Mouse (Mus musculus) regulatory T cell (primary cell): ENCODE results near the gene Clcnka.

Source experiments
- in situ Hi-C: fragments of 300-600 bp; cut with MboI, MseI; formaldehyde crosslinking; loops from one replicate; pipeline ENCODE4 v1.15.1; 2025; ENCODE audit warnings: high pct_unique_total_duplicates

Clcnka gene

DNA sequence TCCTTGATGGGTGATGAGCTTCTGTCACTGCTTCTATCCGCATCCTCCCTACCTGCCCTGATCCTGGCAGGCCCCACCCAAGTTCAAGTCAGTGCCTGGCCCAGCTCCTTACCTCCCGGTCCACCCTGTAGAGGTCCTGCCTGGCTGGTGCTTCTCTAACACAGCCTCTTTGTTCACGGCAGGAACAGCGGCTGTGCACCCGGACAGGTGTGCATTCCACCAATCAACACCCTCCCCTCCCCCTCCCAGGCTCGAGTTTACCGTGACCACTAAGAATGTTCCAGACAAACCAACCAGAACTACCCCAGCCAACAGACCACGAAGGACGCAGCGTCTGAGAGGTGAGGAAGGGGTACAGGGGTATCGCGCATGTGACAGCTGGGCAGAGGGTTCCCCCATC lies at the start of gene Clcnka:
TSS of gene Clcnka (minus strand) at position 180 of the 400 bp plus-strand sequence.
- in situ Hi-C loops: no loop called here

DNA sequence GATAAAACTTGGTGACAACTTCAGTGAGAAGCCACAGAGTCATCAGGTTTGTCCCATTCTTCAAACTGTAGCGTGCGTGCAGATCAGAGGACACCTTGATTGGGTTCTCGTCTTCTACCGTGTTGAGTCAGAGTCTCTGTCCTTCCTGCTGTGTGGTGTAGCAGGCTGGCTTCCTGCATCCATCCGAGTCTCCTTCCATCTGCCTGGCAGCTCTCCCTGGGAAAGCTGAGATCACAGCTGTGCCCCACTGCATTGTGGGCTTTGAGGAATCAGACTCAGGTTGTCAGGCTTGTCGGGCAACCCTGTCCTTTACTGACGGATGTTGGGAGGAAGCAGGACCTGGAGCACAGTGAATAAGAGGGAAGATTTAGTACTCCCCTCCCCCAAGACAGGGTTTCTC lies 47.7 kb upstream of the Clcnka start:
- in situ Hi-C loops: loop anchor here (5.0 kb wide), 1 partner anchor 39 kb away; no protein-coding TSS in a partner anchor

DNA sequence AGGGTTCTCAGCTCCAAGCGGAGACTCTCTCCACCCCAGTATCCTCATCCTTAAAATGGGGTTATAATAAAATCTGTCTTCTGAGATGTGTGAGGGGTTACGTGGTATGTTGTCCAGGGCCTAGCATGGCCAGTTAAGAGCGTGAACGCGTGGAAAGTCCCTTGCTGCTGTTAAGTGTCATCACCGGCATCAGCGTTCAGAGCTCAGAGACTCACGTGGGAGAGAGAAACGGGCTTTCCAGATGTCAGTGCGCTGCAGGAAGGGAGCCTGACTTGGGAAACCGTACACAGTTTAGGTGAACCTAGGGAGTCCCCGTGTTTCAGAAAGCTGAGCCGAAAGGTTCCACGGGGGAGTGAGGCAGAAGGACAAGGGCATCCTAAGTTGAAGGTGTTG lies 46.8 kb upstream of the Clcnka start:
- in situ Hi-C loops: loop anchor here (5.0 kb wide), 1 partner anchor 38 kb away; no protein-coding TSS in a partner anchor

DNA sequence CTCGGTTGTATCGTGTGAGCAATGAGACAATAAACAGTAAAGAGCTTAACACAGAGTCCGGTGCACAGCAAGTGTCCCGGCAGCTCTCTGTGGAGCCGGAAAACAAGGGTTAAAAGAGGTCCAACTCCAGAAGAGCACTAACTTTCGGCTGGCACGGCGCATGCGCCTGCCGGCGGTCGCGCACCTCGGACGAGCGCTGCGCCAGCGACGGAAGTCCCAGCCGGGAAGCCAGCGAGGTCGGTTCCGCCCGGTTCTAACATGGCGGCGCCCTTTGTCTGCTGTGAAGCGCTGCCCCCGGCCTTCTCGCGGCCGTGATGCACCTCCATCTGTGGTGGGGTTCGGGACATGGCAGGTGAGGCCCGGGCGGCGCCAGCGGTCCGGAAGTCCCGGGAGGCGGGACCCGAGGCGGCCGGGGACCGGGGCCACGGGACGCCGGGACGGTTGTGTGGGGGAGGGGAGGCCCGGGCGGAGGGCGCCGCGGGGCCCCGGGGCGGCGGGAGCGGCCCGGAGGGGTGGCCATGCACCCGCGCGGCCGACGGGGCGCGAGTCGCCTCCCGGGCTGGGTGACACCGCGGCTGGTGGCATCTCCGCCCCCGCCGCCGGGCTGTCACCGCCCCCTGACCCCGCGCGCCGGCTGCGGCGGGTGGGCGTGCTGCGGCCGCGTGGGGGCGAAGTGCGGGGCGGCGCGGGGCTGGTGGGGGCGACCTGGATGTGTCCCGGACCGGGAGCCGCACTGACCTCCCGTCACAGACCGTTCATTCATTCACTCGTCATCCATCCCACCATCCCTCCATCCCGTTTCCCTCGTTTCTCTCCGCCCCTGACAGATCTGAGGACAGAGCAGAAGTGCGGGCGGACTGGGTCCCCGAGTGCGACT lies 46.2 kb upstream of the Clcnka start, which contains the start of gene Zbtb17:
TSS of gene Zbtb17 (plus strand) at position 204 of the 877 bp plus-strand sequence.
- in situ Hi-C loops: loop anchor here (5.0 kb wide), 1 partner anchor 37 kb away; no protein-coding TSS in a partner anchor

- in situ Hi-C loops: no loop called here
Measured at GRCm38 (mm10) chr4:141443641-141444429, 45.3 kb upstream of the Clcnka start.

- in situ Hi-C loops: no loop called here
Measured at GRCm38 (mm10) chr4:141440877-141441276, 42.4 kb upstream of the Clcnka start.

DNA sequence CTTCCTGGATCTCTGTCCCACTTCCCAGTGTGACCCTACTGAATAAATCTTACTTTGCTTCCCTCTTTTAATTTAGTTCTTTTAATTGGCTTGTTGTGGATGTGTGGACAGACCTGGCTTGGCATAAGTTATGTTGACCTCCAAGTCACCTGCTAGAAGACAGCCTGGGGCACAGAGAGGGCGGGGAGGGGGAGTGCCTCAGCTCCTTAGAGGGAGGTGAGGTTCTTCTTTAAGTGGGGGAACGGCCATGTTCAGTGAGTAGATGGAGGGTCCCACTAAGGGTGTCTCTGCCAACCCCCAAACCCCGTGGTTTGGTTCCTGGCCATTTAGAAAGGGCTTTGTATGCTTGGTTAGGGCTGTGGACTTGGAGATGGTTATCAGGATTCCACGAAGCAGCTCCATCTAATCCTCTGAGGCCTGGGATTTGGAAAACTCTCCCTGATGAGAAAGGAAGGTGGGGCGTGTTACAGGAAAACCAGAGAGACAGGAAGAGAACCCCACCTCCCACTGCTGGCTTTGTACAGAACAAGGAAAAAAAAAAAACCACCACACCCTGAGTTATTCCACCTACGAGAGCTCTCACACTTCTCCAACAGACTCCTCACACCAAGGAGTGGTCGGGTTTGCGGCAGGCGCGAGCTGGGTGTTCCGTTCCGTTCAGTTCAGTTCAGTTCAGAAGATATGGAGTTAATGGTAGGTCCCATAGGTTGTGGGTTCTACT lies 40.7 kb upstream of the Clcnka start:
- in situ Hi-C loops: no loop called here

DNA sequence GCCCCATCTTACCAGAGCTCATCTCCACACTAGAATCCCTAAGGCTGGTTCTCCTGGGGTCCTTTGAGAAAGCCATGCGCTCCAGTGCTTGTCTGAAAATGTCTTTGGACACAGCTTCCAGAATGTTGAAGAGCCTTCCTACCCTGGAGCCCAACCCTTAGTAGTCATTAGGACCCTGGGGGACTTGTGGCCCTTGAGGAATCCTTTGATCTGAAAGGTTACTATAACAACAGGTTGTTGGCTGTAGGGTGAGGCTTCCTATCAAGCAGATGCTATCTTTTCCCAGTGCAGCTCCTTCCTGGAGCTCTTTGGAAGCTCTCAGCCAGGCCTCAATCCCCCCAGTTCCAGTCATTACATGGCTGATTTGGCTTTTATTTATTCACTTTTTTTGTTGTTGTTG lies 37.5 kb upstream of the Clcnka start, which contains the start of gene Srarp:
TSS of gene Srarp (minus strand) at position 132 of the 400 bp plus-strand sequence.
- in situ Hi-C loops: no loop called here

DNA sequence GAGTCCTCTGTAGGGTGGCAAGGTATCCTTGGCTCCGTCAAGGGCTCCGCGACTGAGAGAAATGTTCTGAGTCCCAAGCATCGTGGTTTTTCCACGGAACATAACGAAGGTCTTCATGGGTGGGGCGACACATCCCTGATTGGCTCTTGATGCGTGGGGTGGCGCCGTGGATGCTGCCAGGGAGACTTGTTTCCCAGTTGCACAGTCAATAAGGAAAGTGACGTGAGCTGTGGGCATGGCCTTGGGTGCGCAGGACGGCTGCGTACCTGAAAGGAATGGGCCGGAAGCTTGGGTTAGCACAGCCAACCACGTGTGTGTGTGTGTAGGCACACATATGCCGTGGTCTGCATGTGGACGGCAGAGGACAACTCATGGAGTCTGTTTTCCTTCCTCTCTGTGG lies 34.7 kb upstream of the Clcnka start:
- in situ Hi-C loops: no loop called here

DNA sequence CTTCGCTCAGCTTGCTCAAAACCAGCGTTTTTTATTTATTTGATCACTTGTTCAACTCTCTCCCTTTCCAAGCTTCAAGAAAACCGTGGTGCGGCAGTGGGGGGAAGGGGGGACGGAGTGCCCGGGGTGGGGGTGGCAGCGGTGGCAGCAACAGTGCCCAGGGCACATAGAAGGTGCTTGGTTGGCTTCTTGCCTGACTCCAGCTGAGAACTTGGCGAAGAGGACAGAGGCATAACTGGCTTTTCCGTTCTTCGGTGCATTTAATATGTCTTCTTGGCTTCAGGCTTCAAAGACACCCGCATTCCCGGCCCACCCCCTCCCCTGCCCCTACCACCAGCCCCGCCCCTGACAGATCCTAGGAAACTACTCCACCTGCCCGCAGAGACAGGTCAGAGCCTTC lies 34.1 kb upstream of the Clcnka start:
- in situ Hi-C loops: no loop called here

DNA sequence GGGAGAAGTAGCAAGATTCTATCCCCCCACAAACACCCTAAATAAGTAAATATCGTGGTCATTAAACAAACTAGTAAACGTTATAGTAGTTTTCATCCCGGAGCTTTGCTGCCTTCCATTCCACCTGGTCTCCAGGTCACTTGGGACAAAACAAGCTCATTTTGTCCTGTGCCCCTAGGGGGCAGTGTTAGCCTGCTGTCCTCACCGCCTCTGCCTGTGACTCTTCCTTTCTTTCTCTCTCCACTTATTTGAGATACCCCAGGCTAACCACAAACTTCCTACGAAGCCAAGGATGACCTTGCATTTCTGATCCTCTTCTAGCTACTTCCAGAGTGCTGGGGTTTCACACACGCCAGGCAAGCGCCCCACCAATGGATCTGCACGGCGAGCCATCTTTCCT lies 32.5 kb upstream of the Clcnka start:
- in situ Hi-C loops: no loop called here

DNA sequence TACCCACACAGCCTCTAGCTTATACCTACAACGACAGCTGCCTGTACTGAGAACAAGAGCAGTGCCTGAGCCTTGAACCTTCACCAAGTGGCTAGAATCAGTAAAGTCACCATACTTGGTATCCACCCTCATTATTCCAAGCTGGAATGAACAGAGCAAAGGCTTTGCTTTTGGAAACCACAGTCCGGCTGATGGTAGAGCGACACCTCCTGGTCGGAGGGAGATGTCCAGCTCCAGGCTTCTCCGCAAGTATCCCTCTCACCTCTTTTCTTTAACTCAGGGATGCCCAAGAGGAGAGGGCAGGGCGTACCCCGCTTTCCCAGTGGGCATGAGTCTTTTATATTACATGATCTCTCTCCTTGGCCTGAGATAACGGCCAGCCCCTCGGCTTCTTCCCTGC lies 31.3 kb upstream of the Clcnka start:
- in situ Hi-C loops: no loop called here

DNA sequence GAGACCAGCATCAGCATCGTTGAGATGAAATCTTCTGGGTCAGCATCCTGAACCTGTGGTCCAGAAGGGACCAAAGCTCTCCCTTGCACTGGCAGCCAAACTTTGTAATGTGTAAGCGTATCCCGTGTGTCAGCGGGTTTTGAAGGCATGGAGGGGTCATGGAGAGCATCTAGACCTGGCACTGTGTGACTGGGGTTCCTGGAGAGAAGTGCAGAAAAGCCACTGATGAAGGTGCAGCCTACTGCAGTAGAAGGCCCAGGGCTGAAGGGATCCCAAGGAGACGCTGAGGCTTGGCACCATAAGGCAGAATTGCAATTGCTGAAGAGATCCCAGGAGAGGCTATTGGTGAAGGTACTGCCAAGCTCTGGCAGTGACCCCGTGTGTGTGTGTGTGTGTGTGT lies 30.9 kb upstream of the Clcnka start:
- in situ Hi-C loops: no loop called here

DNA sequence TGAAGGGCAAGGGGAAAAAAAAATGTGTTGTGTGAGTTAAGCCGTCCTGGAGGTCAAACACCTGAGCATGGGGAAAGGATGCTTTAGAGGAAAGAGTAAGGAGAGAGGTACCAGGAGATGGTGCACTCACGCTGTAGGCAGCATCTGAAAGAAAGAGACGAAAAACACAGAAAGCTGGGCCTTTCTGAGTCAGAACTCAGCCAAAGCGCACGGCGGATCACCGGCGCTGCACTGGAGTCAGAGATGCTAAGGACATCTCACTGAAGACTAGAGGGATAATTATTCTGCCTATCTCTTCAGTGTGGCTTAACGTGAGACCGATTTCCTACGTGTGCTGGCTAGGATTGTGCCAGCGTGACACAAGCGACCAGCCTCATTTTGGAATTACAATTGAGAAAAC lies 29.4 kb upstream of the Clcnka start:
- in situ Hi-C loops: no loop called here

DNA sequence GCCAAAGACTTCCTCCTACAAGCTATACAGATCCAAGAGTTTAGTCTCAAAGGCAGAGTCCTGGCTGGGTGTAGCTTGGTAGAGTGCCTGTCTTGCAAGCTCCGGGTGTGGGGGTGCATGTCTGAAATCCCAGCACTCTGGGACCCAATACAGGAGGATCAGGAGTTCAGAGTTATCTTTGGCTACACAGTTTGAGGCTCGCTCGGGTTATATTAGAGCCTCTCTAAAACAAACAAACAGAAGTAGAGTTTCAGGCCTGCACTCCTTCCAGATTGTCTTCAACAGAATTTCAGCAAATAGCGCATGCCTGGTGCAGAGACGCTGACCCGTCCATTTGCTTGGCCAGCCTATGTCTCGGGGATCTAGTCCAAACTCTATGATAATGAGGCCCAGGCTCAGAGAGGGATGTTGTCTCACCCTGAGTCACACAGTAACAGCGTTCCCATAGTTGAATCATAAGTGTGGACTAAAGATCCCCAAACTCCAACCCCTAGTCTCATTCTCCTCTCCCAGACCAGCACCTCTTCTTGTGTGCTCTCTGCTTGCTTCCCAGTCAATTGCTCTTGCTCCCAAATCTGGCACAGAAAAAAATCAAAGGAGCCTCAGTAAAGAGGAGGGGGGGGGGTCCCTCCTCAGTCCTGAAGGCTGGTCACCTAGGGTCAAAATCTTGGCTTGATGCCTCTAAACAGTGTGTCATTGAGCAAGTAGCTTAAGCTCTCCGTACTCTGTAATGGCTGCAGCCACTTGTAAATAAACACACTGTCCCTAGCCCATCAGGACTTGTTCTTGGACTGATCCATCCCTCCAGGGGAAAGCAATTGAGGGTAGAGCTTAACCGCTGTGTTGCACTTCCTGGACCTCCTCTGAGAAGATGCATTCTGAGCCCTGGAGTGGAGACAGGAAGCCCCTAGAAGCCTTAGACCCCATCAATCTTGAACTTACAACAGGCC lies 28.5 kb upstream of the Clcnka start:
- in situ Hi-C loops: no loop called here

DNA sequence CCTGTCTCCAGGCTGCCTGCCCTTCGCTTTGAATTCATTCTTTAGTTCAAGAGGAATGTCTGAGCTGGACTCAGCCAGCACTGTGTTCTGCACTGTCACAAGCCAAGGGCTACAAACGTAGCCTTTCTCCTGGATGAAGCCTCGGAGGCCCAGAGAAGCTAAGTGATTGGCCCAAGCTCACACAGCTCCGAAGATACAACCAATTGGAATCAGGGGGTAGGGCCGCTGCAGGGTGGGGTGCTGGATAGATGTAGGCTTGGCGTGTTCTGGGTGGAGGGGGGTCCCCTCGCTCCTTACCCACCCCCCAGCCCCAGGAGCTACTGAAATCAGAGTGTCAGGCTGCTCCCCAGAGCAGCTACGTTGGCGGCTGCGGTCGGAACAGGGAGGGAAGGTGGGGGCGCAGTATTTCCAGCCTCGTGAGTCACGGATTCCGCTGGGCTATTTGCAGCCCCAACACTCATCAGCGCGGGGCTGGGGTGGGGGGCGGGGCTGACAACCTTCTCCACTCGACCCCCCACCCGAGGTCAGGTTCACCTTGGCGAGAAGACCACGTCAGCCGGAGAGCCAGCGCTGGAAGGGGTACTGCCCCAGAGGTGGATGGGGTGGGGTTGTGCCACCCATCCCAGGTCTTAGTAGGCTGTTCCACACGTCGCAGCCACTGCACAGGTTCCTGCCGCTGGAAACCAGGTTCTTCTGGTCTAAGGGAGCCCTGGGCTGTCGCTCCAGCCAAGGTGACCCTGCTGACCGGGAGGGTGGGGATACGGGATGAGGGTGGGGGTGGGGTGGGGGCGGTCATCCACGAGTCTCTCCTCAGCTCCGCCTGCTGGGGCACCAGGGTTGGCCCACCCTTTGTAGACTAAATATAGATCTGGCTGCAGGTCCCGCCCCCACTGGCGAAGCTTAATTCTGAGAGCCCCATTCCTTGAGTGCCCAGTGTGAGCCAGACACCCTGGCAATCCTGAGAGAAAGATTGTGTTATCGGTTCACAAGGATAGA lies 27.3 kb upstream of the Clcnka start:
- in situ Hi-C loops: no loop called here

GRCm38 (mm10) chr4:141423691-141424431 lies 25.3 kb upstream of the Clcnka start:
- in situ Hi-C loops: no loop called here

DNA sequence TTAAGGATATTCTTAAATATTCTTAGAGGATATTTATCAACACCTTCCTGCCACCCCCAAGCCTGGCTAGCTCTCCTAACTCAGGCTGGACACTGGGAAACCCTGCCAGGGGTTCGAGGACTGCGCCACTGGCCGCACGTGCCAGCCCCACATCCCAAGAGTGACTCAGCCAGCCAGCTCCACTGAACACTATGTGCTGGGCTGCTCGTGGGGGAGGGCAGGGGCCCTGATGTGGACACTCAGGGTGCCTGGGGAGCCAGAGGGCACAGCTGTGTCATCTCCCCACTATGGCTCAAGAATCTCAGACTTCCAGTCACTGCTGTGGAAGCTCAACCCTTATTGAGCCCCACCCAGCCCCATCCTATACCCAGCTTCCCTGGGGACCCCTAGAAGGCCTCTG lies 24.8 kb upstream of the Clcnka start:
- in situ Hi-C loops: no loop called here

DNA sequence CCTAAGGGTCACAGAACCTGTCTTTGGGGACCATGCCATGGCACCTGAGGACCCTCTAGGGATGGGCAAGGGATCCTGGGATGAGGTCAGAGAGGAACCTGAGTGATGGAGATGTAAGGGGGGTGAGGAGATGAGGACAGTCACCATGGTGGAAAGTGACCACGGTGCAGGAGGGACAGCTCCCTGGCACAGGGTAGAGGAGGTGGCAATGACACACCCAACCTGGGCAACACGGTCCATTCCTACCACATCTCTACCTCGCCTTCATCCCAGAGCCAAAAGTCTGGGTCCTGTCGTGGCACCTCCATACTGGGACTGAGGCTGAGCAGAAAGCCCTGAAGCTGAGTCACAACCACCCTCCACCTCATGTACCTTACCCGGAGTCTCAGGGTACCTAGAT lies 24.3 kb upstream of the Clcnka start:
- in situ Hi-C loops: no loop called here
